Mouse (Mus musculus): ENCODE measurements around the gene Axdnd1. TPM values are rescaled to one million over a fixed set of nuclear protein-coding genes. Genes with fewer than 3 reads are reported as not detected.
A peak's percentile ranks its signal among the peaks of the same experiment; 100 is the strongest.

Axdnd1 gene
- polyA plus RNA-seq, 1 experiment = 0.20 TPM

- H3K4me1 ChIP-seq (ENCODE audit: control insufficient read depth, insufficient read depth, low read length) = no peaks in the 10 kb centered on the region
- DNase-seq = no peak
- H3K4me3 ChIP-seq (replicated peaks; ENCODE audit: extremely low read depth, low read depth, low read length) = no peak within 1 kb of the TSS
- TF ChIP-seq POLR2A (IDR thresholded peaks at IDR 0.05; ENCODE audit: borderline replicate concordance, extremely low read depth, low read depth, low read length) (no peak), CTCF (IDR thresholded peaks at IDR 0.05; ENCODE audit: insufficient read depth, low read length) (no peak)
- WGBS = 89% methylated on average over 8 of the region's 8 CpGs
Observed at GRCm38 (mm10) chr1:156365740-156366139, 55.2 kb downstream of the Axdnd1 start, which contains the start of gene Gm2000. TSS of gene Gm2000 (plus strand) at chr1:156366040.

DNA sequence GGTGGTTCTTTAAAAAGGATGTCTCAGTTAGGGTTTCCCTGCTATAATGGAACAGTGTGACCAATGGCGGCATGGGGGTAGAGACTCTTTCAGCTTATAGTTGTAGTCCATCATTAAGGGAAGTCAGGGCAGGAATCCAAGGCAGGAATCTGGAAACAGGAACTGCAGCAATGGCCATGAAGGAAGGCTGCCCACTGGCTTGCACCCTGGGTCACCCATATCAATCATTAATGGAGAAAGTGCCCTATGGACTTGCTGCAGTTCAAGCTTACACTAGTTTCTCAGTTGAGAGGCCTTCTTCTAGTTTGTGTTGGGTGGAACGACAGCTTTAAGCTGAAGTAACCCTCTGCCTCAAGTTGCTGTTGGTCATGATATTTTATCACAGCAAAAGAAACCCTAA, 68.5 kb downstream of the Axdnd1 start:
- Histone ChIP-seq H3K4me1 (ENCODE audit: control insufficient read depth, insufficient read depth, low read length) (no peaks in the 10 kb centered on the region), H3K4me3 (replicated peaks; ENCODE audit: extremely low read depth, low read depth, low read length) (no peak overlapping the region)
- no peak for DNase-seq
- TF ChIP-seq POLR2A (IDR thresholded peaks at IDR 0.05; ENCODE audit: borderline replicate concordance, extremely low read depth, low read depth, low read length) = no peak
- no peak for TF ChIP-seq CTCF (IDR thresholded peaks at IDR 0.05; ENCODE audit: insufficient read depth, low read length)
- 88% methylated on average over 2 of the region's 2 CpGs for WGBS

DNA sequence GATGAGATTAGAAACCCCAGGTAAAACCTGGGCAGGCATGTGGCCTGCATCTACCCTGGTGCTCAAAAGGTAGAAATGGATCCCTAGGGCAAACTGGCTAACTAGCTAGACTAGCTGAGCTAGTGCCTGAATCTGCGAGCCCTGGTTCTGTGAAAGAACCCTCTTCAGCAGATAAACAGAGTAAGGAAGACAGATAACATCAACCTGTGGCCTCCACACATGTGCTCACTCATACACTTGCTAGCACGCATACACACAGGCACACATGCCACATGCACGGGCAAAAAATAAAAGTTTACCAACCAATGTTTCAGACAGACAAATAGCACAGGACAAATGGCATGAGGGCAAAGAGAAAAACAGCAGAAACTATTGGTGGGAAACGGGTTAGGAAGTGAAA, 70.5 kb downstream of the Axdnd1 start:
- 79% methylated on average over 4 of the region's 4 CpGs for WGBS
- no peak for TF ChIP-seq POLR2A (IDR thresholded peaks at IDR 0.05; ENCODE audit: borderline replicate concordance, extremely low read depth, low read depth, low read length)
- no peak for TF ChIP-seq CTCF (IDR thresholded peaks at IDR 0.05; ENCODE audit: insufficient read depth, low read length)
- Histone ChIP-seq H3K4me3 (replicated peaks; ENCODE audit: extremely low read depth, low read depth, low read length) (no peak overlapping the region), H3K4me1 (ENCODE audit: control insufficient read depth, insufficient read depth, low read length) (no peaks in the 10 kb centered on the region)
- DNase-seq = no peak

DNA sequence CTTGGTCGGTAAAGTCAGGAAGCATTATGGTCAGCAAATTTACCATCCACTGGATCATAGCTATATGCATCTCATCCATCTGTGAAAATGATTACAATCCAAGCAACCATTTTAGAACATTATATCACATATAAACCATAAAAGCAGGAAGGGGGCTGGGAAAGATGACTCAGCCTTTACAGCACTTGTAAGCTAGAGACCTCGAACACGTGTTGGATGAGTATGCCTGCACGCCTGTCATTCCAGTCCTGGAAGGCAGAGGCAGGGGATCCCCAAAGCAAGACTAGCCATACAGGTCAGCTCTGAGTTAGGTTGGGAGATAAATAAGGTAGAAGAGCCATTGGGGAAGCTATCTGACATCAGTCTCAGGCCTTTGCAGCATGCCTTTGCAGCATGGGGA, 71.9 kb downstream of the Axdnd1 start:
- DNase-seq = no peak
- no peaks in the 10 kb centered on the region for H3K4me1 ChIP-seq (ENCODE audit: control insufficient read depth, insufficient read depth, low read length)
- no peak overlapping the region for H3K4me3 ChIP-seq (replicated peaks; ENCODE audit: extremely low read depth, low read depth, low read length)
- no peak for TF ChIP-seq CTCF (IDR thresholded peaks at IDR 0.05; ENCODE audit: insufficient read depth, low read length)
- 71% methylated on average over 4 of the region's 4 CpGs for WGBS

DNA sequence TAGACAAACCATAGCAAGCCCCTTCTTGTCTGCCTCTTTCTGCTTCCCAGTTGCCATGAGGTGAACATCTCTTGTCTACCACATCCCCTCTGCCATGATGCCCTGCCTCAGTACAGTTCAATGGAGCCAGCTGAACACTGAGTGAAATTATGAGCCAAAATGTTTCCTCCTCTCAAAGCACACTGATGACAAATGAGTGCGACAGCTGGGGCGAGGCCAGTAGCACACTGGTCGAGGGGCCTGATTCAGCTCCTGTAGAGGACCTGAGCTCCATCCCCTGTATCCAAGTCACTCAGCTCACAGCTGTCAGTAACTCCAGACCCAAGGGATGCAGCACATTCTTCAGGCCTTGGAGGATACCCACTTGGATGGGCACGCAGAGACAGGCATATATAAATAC, 75.3 kb downstream of the Axdnd1 start:
- H3K4me1 ChIP-seq (ENCODE audit: control insufficient read depth, insufficient read depth, low read length) = no peaks in the 10 kb centered on the region
- DNase-seq = no peak
- TF ChIP-seq POLR2A (IDR thresholded peaks at IDR 0.05; ENCODE audit: borderline replicate concordance, extremely low read depth, low read depth, low read length) (no peak), CTCF (IDR thresholded peaks at IDR 0.05; ENCODE audit: insufficient read depth, low read length) (no peak)
- no peak overlapping the region for H3K4me3 ChIP-seq (replicated peaks; ENCODE audit: extremely low read depth, low read depth, low read length)
- WGBS = 91% methylated on average over 4 of the region's 4 CpGs

DNA sequence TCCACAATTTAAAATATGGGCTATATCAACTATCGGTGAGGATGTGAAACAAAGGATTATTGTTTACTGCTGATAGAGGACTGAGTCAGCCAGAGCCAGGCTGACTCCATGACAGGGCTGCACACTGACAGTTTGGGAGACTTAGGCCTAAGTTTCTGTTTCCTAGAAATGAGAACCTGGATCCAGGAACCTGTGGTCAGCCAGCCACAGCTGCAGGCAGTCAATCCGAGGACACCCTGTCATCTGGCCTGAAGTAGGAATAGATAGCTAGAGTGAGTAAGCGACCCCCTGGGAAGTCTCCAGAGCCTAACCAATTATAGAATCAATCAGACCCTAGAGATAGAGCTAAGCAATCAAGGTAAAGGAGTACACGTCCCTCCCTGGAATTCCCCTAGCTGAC, 76.5 kb downstream of the Axdnd1 start:
- 61% methylated on average over 4 of the region's 4 CpGs for WGBS
- no peaks in the 10 kb centered on the region for H3K4me1 ChIP-seq (ENCODE audit: control insufficient read depth, insufficient read depth, low read length)
- no peak for TF ChIP-seq CTCF (IDR thresholded peaks at IDR 0.05; ENCODE audit: insufficient read depth, low read length)
- TF ChIP-seq POLR2A (IDR thresholded peaks at IDR 0.05; ENCODE audit: borderline replicate concordance, extremely low read depth, low read depth, low read length) = no peak
- no peak for DNase-seq
- no peak overlapping the region for H3K4me3 ChIP-seq (replicated peaks; ENCODE audit: extremely low read depth, low read depth, low read length)

DNA sequence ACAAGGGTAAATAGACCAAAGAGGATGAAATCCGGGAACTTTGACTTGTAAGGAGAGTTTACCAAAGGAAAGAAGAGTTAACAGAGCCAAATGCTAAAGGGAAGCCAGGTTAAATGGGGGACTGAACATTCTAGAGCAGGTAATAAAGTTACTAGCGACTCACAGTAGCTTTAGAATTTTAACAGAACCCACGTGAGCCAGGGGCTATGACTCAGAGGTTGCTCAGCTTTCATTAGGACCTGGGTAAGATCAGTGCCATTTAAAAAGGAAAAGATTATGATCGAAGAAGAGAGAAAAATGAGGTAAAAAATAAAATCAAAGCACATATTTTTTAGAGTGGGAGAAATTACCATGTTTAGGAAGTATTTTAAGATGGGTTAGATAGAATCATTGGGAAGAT, 80.1 kb downstream of the Axdnd1 start:
- WGBS = 68% methylated on average over 4 of the region's 4 CpGs
- TF ChIP-seq POLR2A (IDR thresholded peaks at IDR 0.05; ENCODE audit: borderline replicate concordance, extremely low read depth, low read depth, low read length) (no peak), CTCF (IDR thresholded peaks at IDR 0.05; ENCODE audit: insufficient read depth, low read length) (no peak)
- Histone ChIP-seq H3K4me3 (replicated peaks; ENCODE audit: extremely low read depth, low read depth, low read length) (no peak overlapping the region), H3K4me1 (ENCODE audit: control insufficient read depth, insufficient read depth, low read length) (no peaks in the 10 kb centered on the region)
- no peak for DNase-seq

GRCm38 (mm10) chr1:156323126-156323525, 97.8 kb downstream of the Axdnd1 start:
- DNase-seq = no peak
- H3K4me1 ChIP-seq (ENCODE audit: control insufficient read depth, insufficient read depth, low read length) = no peaks in the 10 kb centered on the region
- TF ChIP-seq CTCF (IDR thresholded peaks at IDR 0.05; ENCODE audit: insufficient read depth, low read length) (no peak), POLR2A (IDR thresholded peaks at IDR 0.05; ENCODE audit: borderline replicate concordance, extremely low read depth, low read depth, low read length) (no peak)
- H3K4me3 ChIP-seq (replicated peaks; ENCODE audit: extremely low read depth, low read depth, low read length) = no peak overlapping the region
- 84% methylated on average over 9 of the region's 9 CpGs for WGBS

- no peak within 1 kb of the TSS for H3K4me3 ChIP-seq (replicated peaks; ENCODE audit: extremely low read depth, low read depth, low read length)
Observed at GRCm38 (mm10) chr1:156310630-156311029, 110.3 kb downstream of the Axdnd1 start, which contains the start of gene Nphs2. TSS of gene Nphs2 (plus strand) at chr1:156310727.

GRCm38 (mm10) chr1:156308595-156308994, 112.4 kb downstream of the Axdnd1 start:
- no peak overlapping the region for H3K4me3 ChIP-seq (replicated peaks; ENCODE audit: extremely low read depth, low read depth, low read length)
- H3K4me1 ChIP-seq (ENCODE audit: control insufficient read depth, insufficient read depth, low read length) = no peaks in the 10 kb centered on the region
- no peak for TF ChIP-seq CTCF (IDR thresholded peaks at IDR 0.05; ENCODE audit: insufficient read depth, low read length)
- TF ChIP-seq POLR2A (IDR thresholded peaks at IDR 0.05; ENCODE audit: borderline replicate concordance, extremely low read depth, low read depth, low read length) = no peak
- DNase-seq = no peak
- WGBS = 38% methylated on average over 1 of the region's 1 CpGs

More at GRCm38 (mm10) chr1:156310630-156311029, 110.3 kb downstream of the Axdnd1 start, which contains the start of gene Nphs2:
- TF ChIP-seq CTCF (IDR thresholded peaks at IDR 0.05; ENCODE audit: insufficient read depth, low read length) = no peak
- TF ChIP-seq POLR2A (IDR thresholded peaks at IDR 0.05; ENCODE audit: borderline replicate concordance, extremely low read depth, low read depth, low read length) = no peak
- DNase-seq = peak; percentile 5
- WGBS = 5% methylated on average over 29 of the region's 29 CpGs
- H3K4me1 ChIP-seq (ENCODE audit: control insufficient read depth, insufficient read depth, low read length) = no peaks in the 10 kb centered on the region
